Mouse (Mus musculus): ENCODE data around the gene Arhgap42.

- TF ChIP-seq CTCF (conservative IDR thresholded peaks at IDR 0.05; ENCODE audit: insufficient read depth, insufficient read length, low read depth, low read length) (no peak), POLR2A (IDR thresholded peaks at IDR 0.05; ENCODE audit: low read depth, low read length) (no peak)
Observed at GRCm38 (mm10) chr9:9096761-9097160, 142.1 kb downstream of the Arhgap42 start.
